Mouse (Mus musculus): ENCODE results near the gene Actn1.
A peak's percentile ranks its signal among the peaks of the same experiment; 100 is the strongest.

Actn1 gene

DNA sequence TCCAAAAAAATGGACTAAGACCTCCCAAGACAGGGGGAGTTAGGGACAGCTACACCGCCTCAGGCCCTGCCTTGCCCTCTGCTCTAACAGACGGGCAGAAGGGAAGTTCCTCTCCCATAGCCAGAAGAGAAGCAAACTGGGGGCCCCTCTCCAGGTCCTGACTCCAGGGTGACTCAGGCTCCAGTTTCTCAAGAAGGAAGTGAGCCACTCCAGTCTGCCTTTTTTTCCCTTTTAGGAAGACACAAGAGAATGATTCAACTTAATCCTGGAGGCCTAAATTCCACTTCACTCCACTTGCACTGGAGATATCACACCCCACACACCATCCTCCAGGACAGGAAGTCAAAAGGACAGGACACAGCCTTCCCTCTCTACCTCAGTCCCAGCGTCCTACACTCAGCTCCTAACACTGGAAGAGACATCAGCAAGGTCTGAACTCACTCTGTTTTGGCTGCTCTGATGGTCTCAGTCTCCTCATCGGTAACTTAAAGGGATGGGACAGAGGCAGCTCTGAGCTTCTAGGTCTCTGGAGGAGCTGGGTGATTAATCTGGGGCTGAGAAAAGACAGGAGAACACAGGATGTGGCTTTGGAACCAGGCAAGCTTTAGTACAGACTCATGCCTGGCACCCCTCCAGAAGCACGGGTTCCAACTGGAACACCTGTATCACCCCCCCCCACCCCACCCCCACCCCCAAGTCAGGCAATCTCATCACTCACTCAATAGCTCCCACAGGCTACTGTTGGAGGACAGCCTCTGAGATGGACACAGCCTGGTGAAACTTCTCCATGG, 31.0 kb downstream of the Actn1 start:
- DNase-seq (ENCODE audit: extremely low read depth, insufficient read length, low spot score): peak; percentile 69

DNA sequence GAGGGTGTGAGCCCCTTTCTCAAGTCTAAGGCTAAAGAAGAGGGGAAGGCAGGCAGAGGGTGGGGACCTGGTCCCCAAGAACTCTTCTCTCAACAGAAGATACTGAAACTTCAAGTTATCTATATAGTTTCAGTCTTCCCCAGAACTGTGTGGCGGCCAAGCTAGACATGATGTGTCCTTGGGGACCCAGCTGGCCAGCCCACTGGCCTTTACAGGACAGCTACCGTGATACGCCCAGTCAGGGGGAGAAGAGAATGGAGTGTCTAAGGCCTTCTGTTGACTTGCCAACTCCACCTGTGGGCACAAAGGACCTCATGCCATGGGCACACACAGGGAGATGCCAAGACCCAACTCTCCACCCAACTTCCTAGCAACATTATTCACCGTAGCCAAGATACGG, 31.8 kb downstream of the Actn1 start:
- DNase-seq (ENCODE audit: extremely low read depth, insufficient read length, low spot score): no peak

DNA sequence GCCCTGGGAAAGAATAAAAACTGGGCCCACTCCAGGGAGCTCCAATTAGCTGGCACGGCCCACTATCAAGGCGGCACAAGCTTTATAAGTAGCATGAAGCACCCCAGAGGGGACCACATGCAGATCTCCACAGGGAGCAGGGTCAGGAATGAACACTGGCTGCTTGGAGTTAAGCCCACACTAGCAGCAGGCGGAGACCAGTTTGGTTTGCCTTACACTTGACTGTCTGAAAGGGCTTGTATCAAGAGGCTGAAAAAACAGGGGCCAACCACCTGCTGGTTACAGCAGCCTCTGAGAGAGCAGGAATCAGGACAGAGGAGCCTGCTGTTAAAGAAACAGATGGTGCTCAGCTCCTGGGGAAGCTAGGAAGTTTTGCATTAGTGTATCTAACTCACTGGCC, 32.3 kb downstream of the Actn1 start:
- DNase-seq (ENCODE audit: extremely low read depth, insufficient read length, low spot score): no peak

DNA sequence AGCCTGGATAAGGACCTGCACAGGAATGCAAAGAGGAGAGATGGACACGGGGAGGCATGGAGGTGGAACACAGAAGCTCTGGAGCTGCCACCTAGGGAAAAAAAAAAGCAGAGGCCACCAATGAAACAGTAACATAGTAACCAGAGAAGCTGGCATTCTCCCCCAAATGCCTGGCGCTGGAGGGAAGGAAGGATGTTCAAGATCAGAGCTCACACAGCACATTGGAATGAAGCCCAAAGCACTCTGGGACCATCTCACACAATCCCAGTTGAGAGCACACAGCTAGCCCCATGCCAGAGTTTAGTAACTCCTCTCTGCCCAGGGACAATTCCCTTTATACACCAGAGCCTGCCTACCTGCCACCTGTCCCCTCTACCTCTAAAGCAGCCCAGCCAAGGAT, 34.1 kb downstream of the Actn1 start:
- DNase-seq (ENCODE audit: extremely low read depth, insufficient read length, low spot score): no peak

DNA sequence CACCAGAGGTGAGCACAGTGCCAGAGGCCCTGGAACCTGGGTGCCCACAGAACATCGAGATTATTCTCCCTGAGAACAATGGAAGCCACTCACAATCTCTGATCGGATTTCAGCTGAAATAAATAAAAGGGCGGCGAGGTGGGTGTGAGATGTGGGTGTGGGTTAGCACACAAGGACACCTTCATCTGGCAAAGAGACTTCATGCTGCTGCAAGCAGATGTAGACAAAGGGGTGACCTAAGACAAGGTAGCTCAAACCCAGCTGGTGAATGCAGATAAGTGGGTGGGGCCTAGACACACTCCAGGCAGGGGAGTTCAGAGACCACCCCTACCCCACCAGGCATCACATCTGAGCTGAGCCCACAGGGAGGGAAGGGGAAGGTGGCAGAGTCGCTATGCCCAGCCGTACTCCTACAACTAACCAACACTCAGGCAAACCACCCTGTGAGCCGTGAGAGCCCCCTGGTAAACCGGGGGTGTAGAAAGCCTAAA, 35.9 kb downstream of the Actn1 start:
- no peak for DNase-seq (ENCODE audit: extremely low read depth, insufficient read length, low spot score)

DNA sequence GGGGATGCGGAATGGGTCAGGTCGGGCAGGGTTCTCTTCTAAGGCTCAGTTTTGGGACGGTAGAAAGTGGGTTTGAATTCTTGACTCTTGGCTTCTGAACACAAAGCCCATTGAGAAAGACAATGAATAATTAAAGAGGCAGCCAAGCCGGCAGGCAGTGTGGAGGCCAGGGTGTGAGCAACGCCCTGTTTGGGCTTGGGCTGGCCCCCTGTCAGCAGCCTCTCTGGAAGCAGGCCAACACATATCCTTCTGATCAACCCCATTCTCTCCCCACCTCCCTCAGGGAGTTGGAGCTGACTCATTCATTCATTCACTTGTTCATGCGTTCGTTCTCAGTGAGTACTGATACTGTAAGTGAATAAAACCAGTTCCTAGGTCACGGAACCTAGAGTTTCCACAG, 36.7 kb downstream of the Actn1 start:
- peak; percentile 78 for DNase-seq (ENCODE audit: extremely low read depth, insufficient read length, low spot score)

DNA sequence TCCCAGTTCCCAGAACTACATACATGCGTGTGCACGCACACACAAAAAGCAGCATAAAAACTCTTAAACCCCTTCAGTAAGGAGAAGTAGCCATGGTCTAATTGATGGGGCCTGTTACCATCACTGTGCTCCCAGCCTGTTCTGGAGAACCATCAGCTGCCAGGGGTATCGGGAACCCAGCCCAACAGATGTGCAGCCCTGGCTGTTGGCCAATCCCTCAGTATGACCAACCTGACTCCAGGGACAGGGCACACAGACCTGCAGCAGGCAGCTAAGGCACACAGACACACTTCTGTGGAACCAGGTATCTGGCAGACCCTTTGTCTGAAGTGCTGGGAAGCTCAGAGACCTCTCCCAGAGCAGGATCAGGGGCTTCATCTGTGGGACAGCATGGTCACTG, 37.7 kb downstream of the Actn1 start:
- peak; percentile 54 for DNase-seq (ENCODE audit: extremely low read depth, insufficient read length, low spot score)

DNA sequence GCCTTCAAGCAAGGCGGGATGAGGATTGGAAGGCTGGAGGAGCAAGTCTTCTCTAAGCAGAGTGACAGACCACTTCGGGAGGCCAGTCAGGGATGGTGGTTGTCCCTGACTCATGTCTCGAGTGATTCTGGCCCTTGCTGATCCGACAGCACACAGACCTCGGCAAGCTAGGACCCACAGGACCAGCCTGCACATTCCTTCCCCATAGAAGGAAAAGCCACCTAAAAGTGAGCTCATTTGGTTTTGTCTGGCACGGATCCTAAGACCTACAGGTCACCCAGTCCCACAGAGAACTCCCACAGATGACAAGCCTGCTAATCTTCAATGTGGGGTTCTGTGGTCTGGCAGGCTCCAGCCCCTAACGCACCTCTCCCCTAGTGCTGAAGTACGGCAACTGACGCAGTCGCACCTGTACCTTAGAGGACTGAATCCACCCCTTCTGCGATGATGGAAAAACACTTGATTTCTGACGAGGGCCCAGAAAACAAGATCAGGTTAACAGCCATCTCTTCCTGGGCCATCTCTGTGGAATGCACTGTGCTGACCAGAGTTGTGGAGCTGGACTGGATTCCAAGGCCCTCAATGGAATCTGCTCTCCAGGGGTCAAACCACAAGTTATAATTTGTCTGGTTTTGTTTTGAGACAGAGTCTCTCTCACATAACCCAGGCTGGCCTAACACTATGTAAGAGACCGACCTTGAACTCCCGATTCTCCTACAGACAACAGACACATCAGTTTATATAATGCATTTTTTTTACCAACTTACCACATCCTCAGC, 39.7 kb downstream of the Actn1 start:
- DNase-seq (ENCODE audit: extremely low read depth, insufficient read length, low spot score): peak; percentile 83

DNA sequence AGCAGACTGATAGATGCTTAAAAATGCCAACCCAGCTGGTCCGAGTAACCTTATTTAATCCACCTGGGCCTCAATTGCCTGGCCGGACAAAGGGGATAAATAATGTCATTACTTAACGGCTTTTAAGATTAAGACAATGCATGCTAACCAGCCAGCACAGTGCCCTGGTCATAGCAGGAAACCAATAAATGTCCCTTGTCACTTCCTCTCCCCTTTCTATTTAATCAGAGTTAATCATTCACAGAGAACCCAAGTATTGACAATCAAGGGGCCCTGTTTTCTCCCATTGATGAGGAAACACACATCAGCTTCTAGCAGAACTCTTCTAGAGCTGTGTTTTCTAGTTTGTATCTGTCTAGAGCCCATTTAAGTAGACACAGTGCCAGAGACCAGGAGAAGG, 41.4 kb downstream of the Actn1 start:
- DNase-seq (ENCODE audit: extremely low read depth, insufficient read length, low spot score): no peak

DNA sequence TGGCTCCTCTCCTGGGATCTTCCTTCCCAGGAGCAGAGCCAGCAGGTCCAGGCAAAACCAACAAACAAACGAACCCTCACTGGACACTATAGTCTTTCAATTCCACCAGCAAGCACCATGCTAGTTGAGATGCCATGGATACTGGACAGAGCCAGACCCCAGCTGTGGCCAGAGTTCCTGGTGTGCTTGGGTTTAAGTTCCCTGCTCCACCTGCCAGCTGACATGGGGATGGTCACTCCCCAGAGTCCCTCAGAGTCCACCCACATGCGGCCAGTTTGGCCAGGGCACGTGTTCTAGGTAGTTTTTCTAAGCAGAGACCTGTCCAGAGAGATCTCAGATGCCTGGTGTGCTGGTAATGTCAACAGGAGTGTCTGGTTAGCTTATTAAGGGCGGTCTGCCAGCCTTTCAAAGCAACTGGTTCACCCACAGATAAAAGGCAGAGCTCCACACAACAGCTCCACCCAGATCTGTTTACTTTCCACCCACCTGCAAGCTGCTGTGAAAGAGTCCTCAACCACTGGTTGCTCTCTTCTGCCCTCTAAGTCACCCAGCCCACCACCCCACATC, 42.0 kb downstream of the Actn1 start:
- no peak for DNase-seq (ENCODE audit: extremely low read depth, insufficient read length, low spot score)

DNA sequence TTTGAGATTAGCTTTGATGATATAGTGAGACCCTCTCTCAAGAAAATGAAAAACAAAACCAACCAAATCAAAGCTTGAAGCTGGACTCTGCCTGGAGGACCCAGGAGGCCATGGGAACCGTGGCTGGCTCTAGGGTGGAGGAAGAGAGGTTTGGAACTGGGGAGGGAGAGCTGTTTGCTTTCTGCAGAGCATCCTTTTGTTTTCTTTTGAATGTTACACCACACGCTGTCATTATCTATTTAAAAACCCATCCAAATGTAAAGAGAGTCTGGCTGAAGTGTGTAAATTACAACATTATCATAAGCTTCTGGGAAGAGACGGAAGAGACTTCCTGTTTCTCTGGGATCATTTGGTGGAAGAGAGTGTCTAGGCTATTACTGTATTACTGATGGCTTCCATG, 43.1 kb downstream of the Actn1 start:
- no peak for DNase-seq (ENCODE audit: extremely low read depth, insufficient read length, low spot score)

DNA sequence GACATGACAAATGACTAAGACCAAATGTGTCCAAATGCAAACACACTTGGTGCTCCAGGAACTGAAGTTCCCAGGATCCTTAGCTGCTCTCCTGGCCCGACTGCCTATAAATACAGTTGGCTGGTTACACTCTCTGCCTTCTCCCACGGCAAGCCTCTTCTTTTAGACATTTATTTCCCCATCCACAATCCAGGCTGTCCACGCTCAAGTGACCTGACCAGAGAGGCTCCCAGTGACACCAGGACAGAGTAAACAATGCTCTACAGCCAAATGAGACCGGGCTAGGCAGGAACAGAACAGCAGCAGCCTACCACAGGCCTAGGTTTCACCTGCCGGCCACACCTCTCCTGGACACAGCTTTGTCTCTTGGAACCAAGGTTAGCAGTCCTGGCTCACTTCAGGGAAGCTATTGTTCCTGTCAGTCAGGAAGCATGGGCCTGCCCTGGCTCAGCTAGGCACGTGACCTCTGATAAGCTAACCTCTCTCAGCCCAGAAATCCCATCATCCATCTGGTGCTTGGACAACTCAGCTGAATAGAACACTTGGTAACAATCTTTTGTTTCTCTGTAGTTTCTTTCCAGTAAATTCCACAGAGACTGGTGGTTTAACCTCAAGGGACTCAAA, 43.8 kb downstream of the Actn1 start:
- no peak for DNase-seq (ENCODE audit: extremely low read depth, insufficient read length, low spot score)

DNA sequence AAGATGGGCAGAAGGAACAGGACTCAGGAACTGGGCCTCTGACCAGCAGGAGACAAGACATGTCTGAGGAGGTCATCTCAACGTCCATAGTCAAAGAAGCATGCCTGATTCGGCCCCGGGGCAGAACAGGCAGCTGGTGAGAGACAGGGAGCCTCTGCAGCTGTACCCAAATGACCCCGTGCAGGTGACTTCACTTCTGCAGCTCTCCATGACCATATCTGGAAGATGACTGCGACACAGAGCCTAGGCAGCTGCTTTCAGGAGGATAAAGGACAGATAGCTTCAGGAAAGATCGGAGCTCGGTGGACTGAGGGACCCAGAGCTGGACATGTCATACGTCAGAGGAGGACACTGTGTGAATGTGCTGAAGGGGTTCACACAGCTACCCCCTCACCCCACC, 46.4 kb downstream of the Actn1 start:
- no peak for DNase-seq (ENCODE audit: extremely low read depth, insufficient read length, low spot score)

DNA sequence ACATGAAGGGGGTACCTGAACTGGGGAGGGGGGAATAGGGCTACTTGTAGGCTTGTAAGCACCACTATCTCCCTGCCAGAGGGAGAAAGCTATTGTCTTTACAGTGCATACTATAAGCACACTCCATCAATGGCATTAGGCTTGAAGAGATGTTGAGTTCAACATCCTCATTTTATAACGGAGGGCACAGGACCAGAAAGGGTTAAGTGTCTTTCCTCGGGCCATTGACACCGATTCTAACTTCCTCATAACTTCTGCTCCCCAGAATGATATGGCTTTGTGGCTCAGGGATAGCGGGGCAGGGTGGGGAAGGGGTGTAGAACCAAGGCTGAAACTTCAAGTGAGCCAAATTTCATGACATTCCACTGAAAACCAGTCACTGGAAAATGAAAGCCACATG, 46.9 kb downstream of the Actn1 start:
- DNase-seq (ENCODE audit: extremely low read depth, insufficient read length, low spot score): no peak

DNA sequence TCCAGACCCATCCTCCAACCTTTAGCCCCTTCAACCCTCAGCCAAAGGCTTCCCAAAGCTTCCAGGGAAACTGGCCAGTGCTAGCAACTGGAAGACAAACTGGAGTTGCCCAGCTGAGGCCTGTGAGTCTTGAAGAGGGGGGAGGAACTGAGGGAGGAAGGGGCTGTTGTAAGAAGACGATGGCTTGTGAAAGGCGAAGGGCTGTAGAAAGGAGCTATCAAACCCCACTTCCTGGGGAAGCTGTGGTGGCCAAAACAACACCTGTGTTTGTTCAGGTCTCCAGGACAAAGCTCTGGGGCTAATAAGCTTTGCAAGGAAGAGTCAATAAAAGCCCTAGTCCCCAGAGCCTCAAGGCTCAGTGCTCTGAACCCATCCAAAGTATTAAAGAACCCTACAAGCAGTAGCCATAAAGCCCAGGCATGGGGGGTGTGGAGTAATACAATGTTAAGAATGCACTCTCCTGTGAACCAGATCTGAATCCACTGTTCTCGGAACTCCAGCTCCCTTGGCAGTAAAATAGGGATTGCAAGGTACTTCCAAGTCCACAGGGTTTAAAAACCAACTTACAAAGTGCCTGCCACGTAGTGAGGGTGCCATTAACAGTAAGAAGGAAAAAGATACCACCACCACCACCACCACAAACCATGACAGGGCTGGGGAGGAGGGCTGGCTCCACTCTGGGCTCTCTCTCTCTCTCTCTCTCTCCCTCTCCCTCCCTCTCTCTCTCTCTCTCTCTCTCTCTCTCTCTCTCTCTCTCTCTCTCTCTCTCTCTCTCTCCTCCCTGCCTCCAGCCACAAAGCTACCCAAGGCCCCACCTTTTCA, 49.2 kb downstream of the Actn1 start:
- no peak for DNase-seq (ENCODE audit: extremely low read depth, insufficient read length, low spot score)

DNA sequence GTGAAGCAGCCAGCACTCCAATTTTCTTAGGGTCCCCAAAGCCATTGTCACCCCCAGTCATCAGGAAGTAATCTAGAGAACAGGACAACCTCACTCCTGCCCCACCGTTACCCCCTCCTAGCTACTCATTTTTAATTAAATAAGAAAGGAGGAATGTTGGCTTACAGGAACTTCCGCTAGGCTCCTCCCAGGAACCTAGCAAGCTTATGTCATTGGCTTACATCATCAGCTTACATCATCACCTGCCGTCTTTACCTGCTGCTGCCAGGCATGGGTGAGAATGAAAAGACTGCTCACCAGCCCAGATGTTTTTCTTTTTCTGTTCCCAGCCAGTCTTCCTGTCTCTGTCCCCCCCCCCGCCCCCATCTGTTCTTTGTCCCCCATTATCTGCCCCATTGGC, 50.3 kb downstream of the Actn1 start:
- no peak for DNase-seq (ENCODE audit: extremely low read depth, insufficient read length, low spot score)

DNA sequence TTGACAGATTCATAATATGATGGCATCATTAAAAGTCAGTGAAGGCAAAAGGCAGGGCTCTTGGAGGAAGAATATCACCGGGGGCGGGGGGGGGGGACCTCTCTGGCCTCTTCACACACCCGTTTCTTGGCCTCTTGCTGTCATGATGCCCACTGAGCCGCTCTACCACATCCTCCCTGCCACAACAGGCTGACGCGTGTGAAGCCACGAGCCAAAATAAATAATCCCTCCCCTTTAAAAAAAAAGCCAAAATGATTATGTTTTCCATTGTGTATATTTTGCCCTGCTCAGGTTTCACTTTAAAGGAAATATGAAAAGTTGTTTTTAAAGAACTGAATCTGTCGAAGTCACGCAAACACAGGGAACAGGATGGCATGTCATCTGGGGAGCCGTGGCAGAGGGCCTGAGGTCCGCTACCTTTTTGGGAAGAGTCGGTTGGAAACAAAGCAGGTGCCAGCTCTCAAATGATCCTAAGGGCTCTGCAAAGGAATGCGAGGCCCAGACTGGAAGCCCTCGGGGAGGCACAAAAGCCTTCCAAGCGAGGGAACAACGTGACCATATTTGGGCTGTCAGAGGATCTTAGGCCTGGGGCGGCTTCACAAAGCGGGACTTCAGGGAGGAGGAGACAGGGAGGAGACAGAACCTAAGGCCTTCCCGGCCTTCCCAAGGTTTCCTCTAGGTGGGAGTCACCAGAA, 51.9 kb downstream of the Actn1 start:
- peak; percentile 58 for DNase-seq (ENCODE audit: extremely low read depth, insufficient read length, low spot score)

DNA sequence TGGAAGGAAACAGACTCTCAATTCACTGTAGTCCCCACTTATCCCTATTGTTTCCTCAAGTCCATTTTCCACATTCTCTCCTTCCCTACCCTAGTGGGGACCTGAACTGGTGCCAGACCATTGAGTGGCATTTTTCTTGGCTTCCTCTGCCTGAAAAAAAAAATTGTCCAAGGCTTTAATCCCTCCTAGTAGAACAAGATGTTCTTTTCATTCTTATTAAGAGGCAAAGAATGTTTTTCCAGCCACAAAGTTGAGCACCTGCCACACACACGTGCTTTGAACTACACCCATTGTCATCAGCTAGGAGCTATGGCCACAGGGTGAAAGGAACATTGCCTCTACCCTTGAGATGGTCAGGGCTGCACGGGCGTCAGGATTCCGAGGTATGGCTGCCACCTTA, 56.9 kb downstream of the Actn1 start:
- no peak for DNase-seq (ENCODE audit: extremely low read depth, insufficient read length, low spot score)

DNA sequence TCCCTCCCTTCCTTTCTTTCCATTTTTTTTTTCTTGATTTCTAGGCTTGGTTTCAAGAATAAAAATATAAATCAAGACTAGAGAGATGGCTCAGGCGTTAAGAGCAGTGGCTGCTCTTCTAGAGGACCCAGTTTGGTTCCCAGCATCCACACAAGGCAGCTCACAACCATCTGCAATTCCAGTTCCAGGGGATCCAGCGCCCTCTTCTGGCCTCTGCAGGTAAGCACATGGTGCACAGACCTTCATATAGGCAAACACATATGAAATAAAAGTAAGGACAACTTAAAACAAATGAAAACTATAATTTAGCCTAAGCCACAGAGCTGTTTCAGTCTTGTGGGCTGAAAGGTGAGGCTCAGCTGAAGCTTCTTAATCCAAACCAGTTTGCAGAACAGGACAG, 60.4 kb downstream of the Actn1 start:
- DNase-seq (ENCODE audit: extremely low read depth, insufficient read length, low spot score): no peak

DNA sequence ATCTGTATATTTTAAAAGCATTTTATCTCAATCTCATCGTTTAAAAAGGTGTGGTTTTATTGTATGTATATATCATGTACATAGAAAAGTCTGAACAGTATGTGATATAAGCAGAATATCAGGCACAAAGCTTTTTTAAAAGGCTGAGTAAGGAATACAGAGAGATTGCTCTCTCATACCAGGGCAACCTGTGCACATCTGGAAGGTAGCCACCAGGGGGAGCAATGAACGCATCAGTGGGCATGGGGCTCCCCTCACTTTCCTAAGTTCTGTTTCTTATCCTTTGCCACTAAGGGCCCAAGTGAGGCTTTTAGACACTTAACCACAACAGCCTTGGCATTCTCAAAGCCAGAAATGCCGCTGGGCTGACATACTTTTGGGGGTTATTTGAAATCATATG, 61.7 kb downstream of the Actn1 start:
- DNase-seq (ENCODE audit: extremely low read depth, insufficient read length, low spot score): no peak
